Comparison of ENCODE assay signal across 17 mouse cellular contexts in genomic region chr17:10488873-10489272, GRCm38 (mm10).
DNase-seq lines count a peak whose midpoint lies in the region; TF ChIP-seq lines count a peak whose summit lies in the region.
"Had no signal": no experiment of that assay in that cellular context is flagged by ENCODE, and none has a peak within 500 bp of the region (broad histone marks: within the 10 kb centered on the region; RNA-seq: fewer than 3 reads in every experiment).

No protein-coding gene starts in this region.

- peaks cover 50% of the 10 kb centered on the region for H3K4me1 ChIP-seq in heart, embryonic 10.5 days
- peaks cover 7% of the 10 kb centered on the region for H3K4me1 ChIP-seq in cortical plate, adult 2 months (ENCODE audit: control insufficient read depth, insufficient read depth, low read length)

- 96% methylated on average over 2 of the region's 2 CpGs for WGBS in heart, embryonic 10.5 days

- no peak for TF ChIP-seq CTCF in layer of hippocampus, adult 2 months (conservative IDR thresholded peaks at IDR 0.05)
- no peak for TF ChIP-seq CTCF in cortical plate, adult 2 months (IDR thresholded peaks at IDR 0.05; ENCODE audit: extremely low read depth, insufficient read depth, low read length)

- H3K36me3 ChIP-seq in heart, embryonic 10.5 days = no peaks in the 10 kb centered on the region
- H3K36me3 ChIP-seq: embryonic facial prominence, embryonic 13.5 days; forebrain, embryonic 12.5 days; hindbrain, embryonic 13.5 days had no signal

- H3K9me3 ChIP-seq in heart, embryonic 10.5 days = no peaks in the 10 kb centered on the region
- H3K9me3 ChIP-seq: embryonic facial prominence, embryonic 13.5 days; forebrain, embryonic 12.5 days; hindbrain, embryonic 13.5 days had no signal

- no peaks in the 10 kb centered on the region for H3K27me3 ChIP-seq in heart, embryonic 10.5 days (ENCODE audit: insufficient read depth, poor library complexity, severe bottlenecking)
- H3K27me3 ChIP-seq: embryonic facial prominence, embryonic 13.5 days; forebrain, embryonic 12.5 days; hindbrain, embryonic 13.5 days had no signal

- TF ChIP-seq POLR2A in cortical plate, adult 2 months (IDR thresholded peaks at IDR 0.05; ENCODE audit: extremely low read depth, insufficient read depth, low read length) = no peak

- peak overlapping the region; percentile 71; the same call in 1 of the 2 replicates for H3K27ac ChIP-seq in heart, embryonic 10.5 days
- peak overlapping the region; percentile 76 for H3K27ac ChIP-seq in layer of hippocampus, adult 2 months
- 0 out of 2 replicates have a peak overlapping the region, but pooled peaks have one; percentile 55 for H3K27ac ChIP-seq in cortical plate, adult 2 months (ENCODE audit: insufficient read depth, low read length)
- H3K27ac ChIP-seq: embryonic facial prominence, embryonic 13.5 days; forebrain, embryonic 12.5 days; hindbrain, embryonic 13.5 days had no signal

- no peak overlapping the region for H3K4me3 ChIP-seq in heart, embryonic 10.5 days
- no peak overlapping the region for H3K4me3 ChIP-seq in layer of hippocampus, adult 2 months
- H3K4me3 ChIP-seq in cortical plate, adult 2 months (ENCODE audit: insufficient read depth, low read length) = no peak overlapping the region
- H3K4me3 ChIP-seq: embryonic facial prominence, embryonic 13.5 days; forebrain, embryonic 12.5 days; hindbrain, embryonic 13.5 days had no signal

- DNase-seq in heart, embryonic 10.5 days (ENCODE audit: low spot score) = no peak
- no peak for DNase-seq in heart, postnatal 4 days
- no peak for DNase-seq in layer of hippocampus, adult 2 months (ENCODE audit: low spot score in 2 of 2)
- DNase-seq in layer of hippocampus, adult 9-11 months = no peak
- peak; percentile 44 for DNase-seq in lung, postnatal 10 days
- no peak for DNase-seq in lung, postnatal 25 days (ENCODE audit: low spot score)
- DNase-seq: adrenal gland, postnatal 10 days; cerebellum, adult 11-12 months; cerebellum, adult 9-10 months; cerebellum, postnatal 25 days; forebrain, postnatal 0 days; gastrocnemius, postnatal 25 days; heart, adult 11 months had no signal
